Mouse (Mus musculus) kidney, embryonic 14.5 days (tissue): Measurements from ENCODE around the gene 4932438H23Rik. TPM values are rescaled to one million over a fixed set of nuclear protein-coding genes. Genes with fewer than 3 reads are reported as not detected.

Experiments
- ATAC-seq: fragments of 200-750 bp; cut with Nextera tagmentation; 2 replicates; pipeline ENCODE4 v1.8.0; 2017; ENCODE audit warnings: moderate number of reproducible peaks, mild to moderate bottlenecking, moderate TSS enrichment, moderate library complexity; ENCODE audit not compliant: low FRiP score, low TSS enrichment
- H3K27ac ChIP-seq: fragments of 300-500 bp; sonication (generic); 2 replicates; pipeline ENCODE4 v1.5.1; 2014; ENCODE audit warnings: low read depth, mild to moderate bottlenecking, low read length, moderate library complexity, mixed read lengths
- H3K27me3 ChIP-seq: fragments of 300-500 bp; sonication (generic); 2 replicates; pipeline ENCODE4 v1.6.1; 2014; ENCODE audit warnings: mild to moderate bottlenecking, low read length; ENCODE audit not compliant: control insufficient read depth, insufficient read depth
- H3K36me3 ChIP-seq: fragments of 300-500 bp; sonication (generic); 2 replicates; pipeline ENCODE4 v1.6.1; 2014; ENCODE audit warnings: low read length, mixed read lengths; ENCODE audit not compliant: control insufficient read depth, insufficient read depth
- H3K4me1 ChIP-seq: fragments of 300-500 bp; sonication (generic); 2 replicates; pipeline ENCODE4 v1.6.1; 2014; ENCODE audit warnings: low read length, mixed read lengths; ENCODE audit not compliant: control insufficient read depth, insufficient read depth
- H3K4me2 ChIP-seq: fragments of 300-500 bp; sonication (generic); replicated peaks from 2 replicates; pipeline ENCODE4 v1.6.1; 2014; ENCODE audit warnings: low read depth, mild to moderate bottlenecking, low read length
- H3K4me3 ChIP-seq: fragments of 300-500 bp; sonication (generic); 2 replicates; pipeline ENCODE4 v1.5.1; 2014; ENCODE audit warnings: mild to moderate bottlenecking, low read length
- H3K9ac ChIP-seq: fragments of 300-500 bp; sonication (generic); 2 replicates; pipeline ENCODE4 v1.6.1; 2014; ENCODE audit warnings: low read depth, mild to moderate bottlenecking, low read length, moderate library complexity
- H3K9me3 ChIP-seq: fragments of 300-500 bp; sonication (generic); 2 replicates; pipeline ENCODE4 v1.6.1; 2016; ENCODE audit warnings: low read length; ENCODE audit not compliant: control insufficient read depth
- WGBS: fragments of 180-500 bp; shearing (Covaris S2); extraction: QIAGEN DNeasy Blood & Tissue Kit; methylation state at CpG from one replicate; pipeline ENCODE4 v1.1.7; 2014; 5-methylcytosine and 5-hydroxymethylcytosine counted together
- polyA plus RNA-seq: library from polyadenylated mRNA; unstranded; fragments of >200 nt; fragmentation: Nextera tagmentation; extraction: Ambion mirVana; gene quantifications from 2 replicates; pipeline ENCODE4 v1.2.1, GENCODE M21; 2014

Gene 4932438H23Rik
- polyA plus RNA-seq, 1 experiment from 2014 or later, result 0.50 TPM

- Histone ChIP-seq H3K9ac (peak overlapping the region; percentile 9; the same call in 1 of the 2 replicates), H3K27me3 (0 out of 2 replicates have a peak, but pooled peaks cover 5% of the 10 kb centered on the region), H3K36me3 (no peaks in the 10 kb centered on the region), H3K4me3 (no peak overlapping the region), H3K4me1 (peaks cover 10% of the 10 kb centered on the region; the same call in 1 of the 2 replicates), H3K9me3 (no peaks in the 10 kb centered on the region), H3K4me2 (peak overlapping the region; percentile 19), H3K27ac (no peak overlapping the region)
- 23% methylated on average over 16 of the region's 16 CpGs for WGBS
- ATAC-seq, result peak; percentile 76
Measured at GRCm38 (mm10) chr16:91056043-91056821, 38.7 kb downstream of the 4932438H23Rik start.

- peaks cover 10% of the 10 kb centered on the region; the same call in 1 of the 2 replicates for H3K4me1 ChIP-seq
- H3K27ac ChIP-seq, result no peak overlapping the region
- H3K9me3 ChIP-seq, result no peaks in the 10 kb centered on the region
- WGBS, result 61% methylated on average over 5 of the region's 5 CpGs
- H3K9ac ChIP-seq, result no peak overlapping the region
- H3K36me3 ChIP-seq, result no peaks in the 10 kb centered on the region
- H3K4me3 ChIP-seq, result no peak overlapping the region
- ATAC-seq, result no peak
- 0 out of 2 replicates have a peak, but pooled peaks cover 5% of the 10 kb centered on the region for H3K27me3 ChIP-seq
- H3K4me2 ChIP-seq, result no peak overlapping the region
Measured at GRCm38 (mm10) chr16:91055150-91055549, 39.8 kb downstream of the 4932438H23Rik start.

GRCm38 (mm10) chr16:91053599-91053998 is 41.3 kb downstream of the 4932438H23Rik start:
- 0 out of 2 replicates have a peak, but pooled peaks cover 5% of the 10 kb centered on the region for H3K27me3 ChIP-seq
- peaks cover 10% of the 10 kb centered on the region; the same call in 1 of the 2 replicates for H3K4me1 ChIP-seq
- 66% methylated on average over 8 of the region's 8 CpGs for WGBS
- H3K4me3 ChIP-seq, result no peak overlapping the region
- no peak overlapping the region for H3K27ac ChIP-seq
- no peaks in the 10 kb centered on the region for H3K36me3 ChIP-seq
- no peak overlapping the region for H3K9ac ChIP-seq
- no peaks in the 10 kb centered on the region for H3K9me3 ChIP-seq
- no peak for ATAC-seq
- H3K4me2 ChIP-seq, result no peak overlapping the region

GRCm38 (mm10) chr16:91045511-91045910 is 49.4 kb downstream of the 4932438H23Rik start:
- H3K4me1 ChIP-seq, result peaks cover 9% of the 10 kb centered on the region
- no peak for ATAC-seq
- H3K27me3 ChIP-seq, result no peaks in the 10 kb centered on the region
- 63% methylated on average over 8 of the region's 8 CpGs for WGBS
- no peak overlapping the region for H3K27ac ChIP-seq
- H3K4me3 ChIP-seq, result no peak overlapping the region
- H3K9me3 ChIP-seq, result no peaks in the 10 kb centered on the region
- no peak overlapping the region for H3K9ac ChIP-seq
- peaks cover 10% of the 10 kb centered on the region for H3K36me3 ChIP-seq
- H3K4me2 ChIP-seq, result no peak overlapping the region

GRCm38 (mm10) chr16:91044270-91045182 is 50.4 kb downstream of the 4932438H23Rik start, which contains the start of gene Paxbp1:
Gene Paxbp1 (minus strand): TSS chr16:91044543.
- peaks cover 17% of the 10 kb centered on the region for H3K36me3 ChIP-seq
- peak within 1 kb of the TSS; percentile 96 for H3K27ac ChIP-seq
- H3K27me3 ChIP-seq, result no peaks in the 10 kb centered on the region
- H3K9me3 ChIP-seq, result no peaks in the 10 kb centered on the region
- peak; percentile 97 for ATAC-seq
- WGBS, result 1% methylated on average over 59 of the region's 70 CpGs
- peak within 1 kb of the TSS; percentile 97 for H3K9ac ChIP-seq
- H3K4me1 ChIP-seq, result peaks cover 9% of the 10 kb centered on the region
- H3K4me3 ChIP-seq, result peak within 1 kb of the TSS; percentile 96
- H3K4me2 ChIP-seq, result peak within 1 kb of the TSS; percentile 65

- H3K36me3 ChIP-seq, result peaks cover 23% of the 10 kb centered on the region
- ATAC-seq, result peak; percentile 82
- H3K27me3 ChIP-seq, result no peaks in the 10 kb centered on the region
- under 1% methylated on average over 50 of the region's 63 CpGs for WGBS
- H3K9me3 ChIP-seq, result no peaks in the 10 kb centered on the region
- peak overlapping the region; percentile 64 for H3K4me2 ChIP-seq
- peak overlapping the region; percentile 96 for H3K27ac ChIP-seq
- peak overlapping the region; percentile 96 for H3K4me3 ChIP-seq
- H3K4me1 ChIP-seq, result peaks cover 9% of the 10 kb centered on the region
- peak overlapping the region; percentile 97 for H3K9ac ChIP-seq
Measured at GRCm38 (mm10) chr16:91043461-91044248, 51.3 kb downstream of the 4932438H23Rik start.

GRCm38 (mm10) chr16:91042640-91043039 is 52.3 kb downstream of the 4932438H23Rik start:
- H3K27me3 ChIP-seq, result no peaks in the 10 kb centered on the region
- peak overlapping the region; percentile 97; the same call in 1 of the 2 replicates for H3K9ac ChIP-seq
- peaks cover 9% of the 10 kb centered on the region for H3K4me1 ChIP-seq
- no peaks in the 10 kb centered on the region for H3K9me3 ChIP-seq
- 52% methylated on average over 1 of the region's 1 CpGs for WGBS
- ATAC-seq, result no peak
- H3K27ac ChIP-seq, result no peak overlapping the region
- H3K4me3 ChIP-seq, result peak overlapping the region; percentile 96; the same call in 1 of the 2 replicates
- peak overlapping the region; percentile 64 for H3K4me2 ChIP-seq
- H3K36me3 ChIP-seq, result peaks cover 33% of the 10 kb centered on the region

GRCm38 (mm10) chr16:91035866-91036265 is 59.1 kb downstream of the 4932438H23Rik start:
- Histone ChIP-seq H3K4me1 (no peaks in the 10 kb centered on the region), H3K36me3 (peaks cover 89% of the 10 kb centered on the region), H3K4me3 (no peak overlapping the region), H3K9me3 (no peaks in the 10 kb centered on the region), H3K4me2 (no peak overlapping the region), H3K27me3 (no peaks in the 10 kb centered on the region), H3K27ac (no peak overlapping the region), H3K9ac (no peak overlapping the region)
- no peak for ATAC-seq
- 87% methylated on average over 10 of the region's 10 CpGs for WGBS
